Mouse (Mus musculus): Measurements from ENCODE around the gene Lypla2.
A peak's percentile ranks its signal among the peaks of the same experiment; 100 is the strongest.

DNA sequence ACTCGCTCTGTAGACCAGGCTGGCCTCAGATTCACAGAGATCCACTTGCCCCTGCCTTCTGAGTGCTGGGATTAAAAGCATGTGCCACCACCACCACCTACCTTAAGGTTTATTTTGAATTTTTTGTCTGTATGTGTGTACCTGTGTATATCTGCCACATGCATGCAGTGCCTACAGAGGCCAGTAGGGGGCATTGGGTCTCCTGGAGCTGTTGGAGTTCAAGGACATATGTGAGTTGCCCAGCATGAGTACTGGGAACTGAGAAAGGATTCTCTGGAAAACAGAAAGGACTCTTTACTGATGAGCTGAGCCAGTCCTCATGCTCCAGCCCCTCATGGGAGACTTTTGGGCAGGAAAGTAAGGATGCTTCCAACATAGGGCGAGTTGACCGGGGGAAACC is 20.9 kb downstream of the Lypla2 start:
- TF ChIP-seq POLR2A (IDR thresholded peaks at IDR 0.05; ENCODE audit: borderline replicate concordance, extremely low read depth, insufficient read depth, insufficient read length, poor library complexity, severe bottlenecking) (no peak), CTCF (IDR thresholded peaks at IDR 0.05; ENCODE audit: borderline replicate concordance, extremely low read depth, insufficient read depth, insufficient read length) (peak; percentile 30; the same call in 1 of the 2 replicates)

All from brain, embryonic 14.5 days (tissue).